Mouse (Mus musculus): ENCODE results near the gene Tigar. TPM values are rescaled to one million over a fixed set of nuclear protein-coding genes. Genes with fewer than 3 reads are reported as not detected.

Gene Tigar
- polyA plus RNA-seq, 1 experiment, result 1.7 TPM

GRCm38 (mm10) chr6:127107413-127107812 is 1.9 kb downstream of the Tigar start:
- Histone ChIP-seq H3K4me3 (ENCODE audit: extremely low read depth, insufficient read depth, insufficient read length) (no peak overlapping the region), H3K36me3 (ENCODE audit: control insufficient read depth, insufficient read depth, low read length) (no peaks in the 10 kb centered on the region), H3K4me1 (ENCODE audit: control insufficient read depth, insufficient read depth, insufficient read length) (peaks cover 3% of the 10 kb centered on the region; the same call in 1 of the 2 replicates), H3K27me3 (ENCODE audit: control insufficient read depth, insufficient read depth, low read length) (no peaks in the 10 kb centered on the region), H3K27ac (ENCODE audit: insufficient read depth, low read length) (no peak overlapping the region)
- TF ChIP-seq CTCF (IDR thresholded peaks at IDR 0.05; ENCODE audit: extremely low read depth, insufficient read depth, insufficient read length, insufficient replicate concordance) (no peak), POLR2A (IDR thresholded peaks at IDR 0.05; ENCODE audit: low read depth, low read length) (no peak)
- no peak for DNase-seq (ENCODE audit: low read depth in 1 of 2, low spot score in 2 of 2)

- Histone ChIP-seq H3K27ac (ENCODE audit: insufficient read depth, low read length) (no peak overlapping the region), H3K27me3 (ENCODE audit: control insufficient read depth, insufficient read depth, low read length) (no peaks in the 10 kb centered on the region), H3K36me3 (ENCODE audit: control insufficient read depth, insufficient read depth, low read length) (no peaks in the 10 kb centered on the region), H3K4me3 (ENCODE audit: extremely low read depth, insufficient read depth, insufficient read length) (no peak overlapping the region), H3K4me1 (ENCODE audit: control insufficient read depth, insufficient read depth, insufficient read length) (peaks cover 3% of the 10 kb centered on the region; the same call in 1 of the 2 replicates)
- WGBS, result 93% methylated on average over 5 of the region's 5 CpGs
- no peak for DNase-seq (ENCODE audit: low read depth in 1 of 2, low spot score in 2 of 2)
- TF ChIP-seq CTCF (IDR thresholded peaks at IDR 0.05; ENCODE audit: extremely low read depth, insufficient read depth, insufficient read length, insufficient replicate concordance) (no peak), POLR2A (IDR thresholded peaks at IDR 0.05; ENCODE audit: low read depth, low read length) (no peak)
Measured at GRCm38 (mm10) chr6:127106726-127107125, 2.6 kb downstream of the Tigar start.

GRCm38 (mm10) chr6:127106189-127106588 is 3.2 kb downstream of the Tigar start:
- no peak for DNase-seq (ENCODE audit: low read depth in 1 of 2, low spot score in 2 of 2)
- Histone ChIP-seq H3K4me3 (ENCODE audit: extremely low read depth, insufficient read depth, insufficient read length) (no peak overlapping the region), H3K27me3 (ENCODE audit: control insufficient read depth, insufficient read depth, low read length) (no peaks in the 10 kb centered on the region), H3K27ac (ENCODE audit: insufficient read depth, low read length) (no peak overlapping the region), H3K36me3 (ENCODE audit: control insufficient read depth, insufficient read depth, low read length) (peaks cover 4% of the 10 kb centered on the region; the same call in 1 of the 2 replicates), H3K4me1 (ENCODE audit: control insufficient read depth, insufficient read depth, insufficient read length) (peaks cover 3% of the 10 kb centered on the region; the same call in 1 of the 2 replicates)
- 91% methylated on average over 5 of the region's 5 CpGs for whole genome bisulfite sequencing
- TF ChIP-seq POLR2A (IDR thresholded peaks at IDR 0.05; ENCODE audit: low read depth, low read length) (no peak), CTCF (IDR thresholded peaks at IDR 0.05; ENCODE audit: extremely low read depth, insufficient read depth, insufficient read length, insufficient replicate concordance) (no peak)

- no peaks in the 10 kb centered on the region for H3K27me3 ChIP-seq (ENCODE audit: control insufficient read depth, insufficient read depth, low read length)
- 82% methylated on average over 6 of the region's 6 CpGs for WGBS
- peaks cover 3% of the 10 kb centered on the region; the same call in 1 of the 2 replicates for H3K4me1 ChIP-seq (ENCODE audit: control insufficient read depth, insufficient read depth, insufficient read length)
- TF ChIP-seq POLR2A (IDR thresholded peaks at IDR 0.05; ENCODE audit: low read depth, low read length) (no peak), CTCF (IDR thresholded peaks at IDR 0.05; ENCODE audit: extremely low read depth, insufficient read depth, insufficient read length, insufficient replicate concordance) (peak; percentile 31; the same call in 1 of the 2 replicates)
- DNase-seq (ENCODE audit: low read depth in 1 of 2, low spot score in 2 of 2), result peak in 1 of 2 experiments; percentile 16
- H3K27ac ChIP-seq (ENCODE audit: insufficient read depth, low read length), result no peak overlapping the region
- H3K36me3 ChIP-seq (ENCODE audit: control insufficient read depth, insufficient read depth, low read length), result peaks cover 10% of the 10 kb centered on the region
- no peak overlapping the region for H3K4me3 ChIP-seq (ENCODE audit: extremely low read depth, insufficient read depth, insufficient read length)
Measured at GRCm38 (mm10) chr6:127105107-127105506, 4.2 kb downstream of the Tigar start.

GRCm38 (mm10) chr6:127104396-127105029 is 4.8 kb downstream of the Tigar start:
- no peak for TF ChIP-seq CTCF (IDR thresholded peaks at IDR 0.05; ENCODE audit: extremely low read depth, insufficient read depth, insufficient read length, insufficient replicate concordance)
- no peak for TF ChIP-seq POLR2A (IDR thresholded peaks at IDR 0.05; ENCODE audit: low read depth, low read length)
- Histone ChIP-seq H3K4me3 (ENCODE audit: extremely low read depth, insufficient read depth, insufficient read length) (no peak overlapping the region), H3K27me3 (ENCODE audit: control insufficient read depth, insufficient read depth, low read length) (no peaks in the 10 kb centered on the region), H3K27ac (ENCODE audit: insufficient read depth, low read length) (no peak overlapping the region), H3K36me3 (ENCODE audit: control insufficient read depth, insufficient read depth, low read length) (peaks cover 10% of the 10 kb centered on the region), H3K4me1 (ENCODE audit: control insufficient read depth, insufficient read depth, insufficient read length) (peaks cover under 1% of the 10 kb centered on the region; the same call in 1 of the 2 replicates)
- WGBS, result 85% methylated on average over 7 of the region's 7 CpGs
- no peak for DNase-seq (ENCODE audit: low read depth in 1 of 2, low spot score in 2 of 2)

GRCm38 (mm10) chr6:127103506-127104275 is 5.7 kb downstream of the Tigar start:
- H3K4me3 ChIP-seq (ENCODE audit: extremely low read depth, insufficient read depth, insufficient read length), result no peak overlapping the region
- DNase-seq (ENCODE audit: low read depth in 1 of 2, low spot score in 2 of 2), result no peak
- H3K27me3 ChIP-seq (ENCODE audit: control insufficient read depth, insufficient read depth, low read length), result no peaks in the 10 kb centered on the region
- TF ChIP-seq POLR2A (IDR thresholded peaks at IDR 0.05; ENCODE audit: low read depth, low read length), result no peak
- no peak for TF ChIP-seq CTCF (IDR thresholded peaks at IDR 0.05; ENCODE audit: extremely low read depth, insufficient read depth, insufficient read length, insufficient replicate concordance)
- WGBS, result 90% methylated on average over 6 of the region's 6 CpGs
- peaks cover 10% of the 10 kb centered on the region for H3K36me3 ChIP-seq (ENCODE audit: control insufficient read depth, insufficient read depth, low read length)
- no peak overlapping the region for H3K27ac ChIP-seq (ENCODE audit: insufficient read depth, low read length)
- no peaks in the 10 kb centered on the region; the same call in 1 of the 2 replicates for H3K4me1 ChIP-seq (ENCODE audit: control insufficient read depth, insufficient read depth, insufficient read length)

Data from spleen, adult 2 months (tissue).